Mouse (Mus musculus): Measurements from ENCODE around the gene Skida1. TPM values are rescaled to one million over a fixed set of nuclear protein-coding genes. Genes with fewer than 3 reads are reported as not detected.

The Skida1 gene
- polyA plus RNA-seq, 1 experiment from 2014 or later = 0.37 TPM

DNA sequence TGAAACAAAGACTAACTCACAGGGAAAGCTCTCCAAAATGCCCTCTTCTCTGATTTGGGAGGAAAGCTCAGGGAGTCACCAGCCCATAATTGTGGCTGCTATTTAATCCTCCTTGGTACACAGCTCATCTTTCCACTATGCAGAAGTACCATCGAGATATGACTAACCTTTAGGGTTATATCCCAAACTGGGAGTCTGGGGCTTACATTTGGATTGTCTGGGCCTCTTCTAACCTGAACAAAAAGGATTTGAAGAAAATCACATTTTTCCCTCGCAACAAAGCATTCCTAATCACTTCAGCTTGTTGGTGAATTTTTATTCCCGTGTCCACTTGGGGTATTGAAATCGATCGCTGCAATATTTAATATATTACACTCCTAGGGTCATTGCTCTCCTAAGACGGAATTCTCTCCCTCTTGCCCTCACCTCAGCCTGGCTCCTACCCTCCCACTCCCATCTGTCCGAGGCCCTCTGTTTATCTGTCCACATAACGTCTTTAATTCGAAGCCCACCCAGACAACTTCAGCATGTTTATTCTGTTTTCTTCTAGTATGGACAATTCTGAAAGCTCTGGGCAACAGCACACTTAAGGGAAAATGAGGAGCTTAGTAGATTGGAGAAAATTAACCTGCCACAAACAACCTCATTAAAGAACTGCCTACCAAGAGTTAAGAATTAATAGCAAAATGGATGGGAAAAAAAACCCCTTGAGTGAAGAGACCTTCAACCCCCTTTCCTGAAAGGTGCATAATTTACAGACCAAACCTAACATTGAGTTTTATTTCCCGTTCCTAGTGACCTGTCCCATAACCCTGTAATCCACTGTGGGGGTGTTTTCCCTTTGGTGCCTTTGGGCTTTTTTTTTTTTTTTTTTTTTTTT is 14.2 kb downstream of the Skida1 start:
- Histone ChIP-seq H3K27me3 (peaks cover 91% of the 10 kb centered on the region), H3K4me2 (no peak overlapping the region), H3K27ac (replicated peaks) (no peak overlapping the region), H3K9ac (no peak overlapping the region), H3K36me3 (replicated peaks) (no peaks in the 10 kb centered on the region), H3K9me3 (replicated peaks) (no peaks in the 10 kb centered on the region), H3K4me1 (replicated peaks) (peaks cover 8% of the 10 kb centered on the region), H3K4me3 (replicated peaks) (no peak overlapping the region)
- WGBS (ENCODE audit: insufficient replicate concordance) = 68% methylated on average over 10 of the region's 10 CpGs
- no peak for ATAC-seq (ENCODE audit: insufficient read depth)

DNA sequence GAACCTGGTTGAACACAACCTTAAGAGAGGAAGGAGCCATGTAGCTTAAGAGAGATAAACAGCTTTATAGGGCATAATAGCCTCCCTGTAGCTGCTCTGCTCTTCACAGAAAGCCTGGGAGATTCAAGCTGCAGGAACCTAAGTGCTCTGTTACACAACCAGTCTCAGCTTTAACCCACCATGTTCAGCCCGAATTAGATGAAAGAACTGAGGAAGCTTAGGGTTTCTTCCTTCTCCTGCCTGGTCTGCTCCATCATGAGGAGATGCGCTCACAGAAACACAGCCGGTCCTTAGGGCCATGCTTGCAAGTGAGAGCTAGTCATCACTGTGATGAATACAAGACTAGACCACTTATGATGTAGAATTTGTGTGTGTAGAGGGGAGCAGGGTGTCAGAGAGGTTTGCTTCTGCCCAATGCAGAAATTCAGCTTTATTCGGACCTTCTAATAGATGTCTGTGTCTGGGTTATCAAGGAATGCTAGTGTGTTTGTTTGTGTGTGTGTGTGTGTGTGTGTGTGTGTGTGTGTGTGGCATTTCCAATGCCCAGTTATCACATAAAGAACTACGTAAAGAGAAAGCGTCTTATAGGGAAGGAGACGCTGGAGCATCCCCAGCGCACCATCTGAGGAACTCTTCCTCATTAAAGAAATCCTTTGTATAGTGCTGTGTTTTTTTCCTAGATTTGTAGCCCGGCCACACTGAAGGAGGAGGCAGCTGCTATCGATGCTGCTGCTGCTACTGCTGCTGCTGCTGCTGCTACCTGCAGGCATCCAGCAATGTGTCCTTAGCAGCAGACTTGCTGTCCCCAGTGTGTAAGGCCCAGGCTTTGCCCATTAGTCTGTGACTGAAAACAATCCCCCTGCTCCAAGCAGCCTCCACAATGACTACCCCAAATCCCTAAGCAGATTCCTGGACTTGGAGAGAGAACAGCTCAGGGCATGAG is 15.4 kb downstream of the Skida1 start:
- 58% methylated on average over 10 of the region's 10 CpGs for WGBS (ENCODE audit: insufficient replicate concordance)
- Histone ChIP-seq H3K9me3 (replicated peaks) (no peaks in the 10 kb centered on the region), H3K27me3 (peaks cover 90% of the 10 kb centered on the region)

DNA sequence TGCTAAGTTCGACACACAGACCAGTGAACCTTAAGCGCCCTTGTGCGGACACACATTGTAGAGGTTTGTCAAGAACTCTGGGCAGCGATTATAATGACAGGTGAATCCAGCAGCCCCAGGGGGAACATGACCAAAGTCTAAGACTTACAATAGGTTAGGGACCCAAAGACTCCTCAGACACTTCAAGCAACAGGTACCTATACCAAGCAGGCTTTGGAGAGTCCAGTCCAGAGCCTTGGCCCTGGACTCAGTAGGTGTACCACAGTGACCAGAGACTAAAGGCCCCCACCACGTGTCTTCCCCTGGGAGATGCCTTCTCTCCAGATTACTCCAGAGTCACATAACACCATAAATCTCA is 16.3 kb downstream of the Skida1 start:
- H3K4me2 ChIP-seq = no peak overlapping the region
- WGBS (ENCODE audit: insufficient replicate concordance) = 55% methylated on average over 5 of the region's 5 CpGs

More for the DNA sequence above, 15.4 kb downstream of the Skida1 start:
- Histone ChIP-seq H3K27ac (replicated peaks) (no peak overlapping the region), H3K9ac (no peak overlapping the region), H3K4me1 (replicated peaks) (peaks cover 12% of the 10 kb centered on the region), H3K36me3 (replicated peaks) (no peaks in the 10 kb centered on the region), H3K4me3 (replicated peaks) (no peak overlapping the region), H3K4me2 (no peak overlapping the region)
- no peak for ATAC-seq (ENCODE audit: insufficient read depth)

DNA sequence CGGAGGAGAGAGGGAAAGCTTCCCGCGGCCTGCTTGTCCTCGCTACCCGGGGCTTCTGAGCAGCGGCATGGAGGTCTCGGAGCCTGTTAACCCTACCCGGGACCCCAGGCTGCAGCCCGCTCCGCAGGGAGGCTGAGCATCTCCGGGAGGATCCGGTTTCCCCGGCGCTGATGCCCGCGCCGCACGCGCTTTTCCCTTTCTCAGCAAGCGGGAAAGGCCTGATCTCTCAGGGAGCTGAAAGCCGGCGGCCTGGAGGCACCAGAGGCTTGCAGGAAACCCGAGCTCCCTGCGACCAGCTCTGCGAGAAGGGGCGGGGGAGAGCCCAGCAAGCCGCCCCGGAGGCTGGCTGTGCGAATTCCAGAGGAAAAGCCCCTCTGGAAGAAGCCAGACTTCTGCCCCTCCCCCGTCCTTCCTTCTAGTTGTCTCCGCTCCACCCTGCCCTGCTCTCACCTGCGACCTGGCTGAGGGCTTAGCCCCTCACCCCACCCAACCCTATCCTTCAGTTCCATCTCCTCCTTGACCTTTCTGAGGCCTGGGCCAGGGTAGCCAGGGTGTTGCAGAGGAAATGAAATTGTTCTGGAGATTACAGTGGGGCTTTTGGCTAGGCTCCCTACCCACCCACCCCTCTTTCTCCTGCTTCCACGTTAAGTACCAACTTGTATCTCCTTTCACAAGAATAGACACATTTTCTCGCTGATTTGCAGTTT is 16.9 kb downstream of the Skida1 start:
- ATAC-seq (ENCODE audit: insufficient read depth) = no peak
- peak overlapping the region; percentile 66 for H3K4me2 ChIP-seq
- 7% methylated on average over 34 of the region's 34 CpGs for WGBS (ENCODE audit: insufficient replicate concordance)
- no peaks in the 10 kb centered on the region for H3K36me3 ChIP-seq (replicated peaks)
- no peak overlapping the region for H3K27ac ChIP-seq (replicated peaks)
- no peaks in the 10 kb centered on the region for H3K9me3 ChIP-seq (replicated peaks)
- peak overlapping the region; percentile 41 for H3K4me3 ChIP-seq (replicated peaks)
- H3K4me1 ChIP-seq (replicated peaks) = peaks cover 26% of the 10 kb centered on the region
- peak overlapping the region; percentile 19; the same call in 1 of the 2 replicates for H3K9ac ChIP-seq
- peaks cover 90% of the 10 kb centered on the region for H3K27me3 ChIP-seq

More for the DNA sequence above, 16.3 kb downstream of the Skida1 start:
- Histone ChIP-seq H3K9me3 (replicated peaks) (no peaks in the 10 kb centered on the region), H3K4me1 (replicated peaks) (peaks cover 21% of the 10 kb centered on the region), H3K27me3 (peaks cover 90% of the 10 kb centered on the region), H3K36me3 (replicated peaks) (no peaks in the 10 kb centered on the region), H3K27ac (replicated peaks) (no peak overlapping the region), H3K9ac (no peak overlapping the region), H3K4me3 (replicated peaks) (no peak overlapping the region)
- no peak for ATAC-seq (ENCODE audit: insufficient read depth)

DNA sequence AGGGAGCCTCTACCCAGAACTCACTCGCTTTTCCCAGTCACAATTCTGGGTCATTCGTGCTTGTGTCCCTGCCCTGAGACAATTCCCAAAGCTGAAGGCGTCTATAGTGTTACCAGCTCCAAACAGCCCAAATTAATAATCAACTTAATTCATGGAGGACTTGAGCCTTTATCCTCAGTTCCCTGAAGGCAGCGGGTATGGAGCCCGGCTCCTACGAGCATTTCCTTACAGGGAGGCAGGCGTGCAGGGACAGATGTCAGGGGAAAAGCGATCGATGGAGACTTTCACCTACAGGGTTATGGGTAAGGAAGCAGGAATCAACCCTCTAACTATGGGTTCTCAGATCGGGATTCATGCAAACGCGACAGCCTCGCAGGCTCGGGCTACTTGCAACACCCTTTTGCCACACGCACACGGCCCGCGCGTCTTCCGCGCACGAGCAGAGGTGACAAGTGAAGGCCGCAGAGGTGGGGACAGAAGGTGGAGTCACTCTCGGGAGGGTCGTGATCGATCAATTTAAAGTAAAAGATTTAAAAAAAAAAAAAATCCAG is 17.5 kb downstream of the Skida1 start:
- Histone ChIP-seq H3K9me3 (replicated peaks) (no peaks in the 10 kb centered on the region), H3K27me3 (peaks cover 92% of the 10 kb centered on the region), H3K9ac (peak overlapping the region; percentile 19; the same call in 1 of the 2 replicates), H3K4me3 (replicated peaks) (peak overlapping the region; percentile 41), H3K36me3 (replicated peaks) (no peaks in the 10 kb centered on the region), H3K4me1 (replicated peaks) (peaks cover 33% of the 10 kb centered on the region), H3K27ac (replicated peaks) (no peak overlapping the region), H3K4me2 (peak overlapping the region; percentile 66)
- WGBS (ENCODE audit: insufficient replicate concordance) = 8% methylated on average over 26 of the region's 26 CpGs
- ATAC-seq (ENCODE audit: insufficient read depth) = no peak

DNA sequence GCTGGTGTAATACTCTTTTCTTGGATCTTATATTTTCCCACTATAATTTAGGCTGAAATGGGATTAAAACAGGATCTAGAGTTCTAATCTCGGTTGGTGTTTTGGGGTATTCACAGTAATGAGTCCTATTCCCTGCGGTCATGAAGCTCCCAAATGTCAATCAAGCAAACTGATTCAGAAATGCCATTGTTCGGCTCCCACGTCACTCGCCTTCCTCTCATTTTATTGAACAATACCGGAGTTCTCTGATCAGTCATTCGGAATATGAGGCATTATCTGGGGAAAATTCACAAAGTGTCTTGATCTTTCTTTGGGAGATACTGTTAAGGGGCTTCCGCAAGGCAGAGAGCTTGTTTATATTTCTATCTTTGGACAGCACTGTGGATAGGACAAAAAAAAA is 18.3 kb downstream of the Skida1 start:
- Histone ChIP-seq H3K9me3 (replicated peaks) (no peaks in the 10 kb centered on the region), H3K4me2 (no peak overlapping the region), H3K9ac (no peak overlapping the region), H3K36me3 (replicated peaks) (no peaks in the 10 kb centered on the region), H3K27ac (replicated peaks) (no peak overlapping the region), H3K4me3 (replicated peaks) (no peak overlapping the region), H3K4me1 (replicated peaks) (peaks cover 39% of the 10 kb centered on the region), H3K27me3 (peaks cover 97% of the 10 kb centered on the region)
- WGBS (ENCODE audit: insufficient replicate concordance) = 67% methylated on average over 8 of the region's 8 CpGs
- ATAC-seq (ENCODE audit: insufficient read depth) = no peak

- Histone ChIP-seq H3K27ac (replicated peaks) (no peak overlapping the region), H3K9ac (no peak overlapping the region), H3K4me3 (replicated peaks) (no peak overlapping the region), H3K4me1 (replicated peaks) (peaks cover 41% of the 10 kb centered on the region), H3K4me2 (no peak overlapping the region), H3K27me3 (peaks cover 95% of the 10 kb centered on the region), H3K36me3 (replicated peaks) (no peaks in the 10 kb centered on the region), H3K9me3 (replicated peaks) (no peaks in the 10 kb centered on the region)
- 72% methylated on average over 7 of the region's 7 CpGs for WGBS (ENCODE audit: insufficient replicate concordance)
- ATAC-seq (ENCODE audit: insufficient read depth) = no peak
Measured at GRCm38 (mm10) chr2:18029656-18030055, 19.2 kb downstream of the Skida1 start.

GRCm38 (mm10) chr2:18028140-18029021 is 20.5 kb downstream of the Skida1 start:
- Histone ChIP-seq H3K4me2 (peak overlapping the region; percentile 87), H3K4me3 (replicated peaks) (peak overlapping the region; percentile 63), H3K4me1 (replicated peaks) (peaks cover 41% of the 10 kb centered on the region), H3K9me3 (replicated peaks) (no peaks in the 10 kb centered on the region), H3K9ac (peak overlapping the region; percentile 48), H3K36me3 (replicated peaks) (no peaks in the 10 kb centered on the region), H3K27me3 (peaks cover 89% of the 10 kb centered on the region), H3K27ac (replicated peaks) (peak overlapping the region; percentile 78)
- under 1% methylated on average over 61 of the region's 61 CpGs for WGBS (ENCODE audit: insufficient replicate concordance)
- ATAC-seq (ENCODE audit: insufficient read depth) = peak; percentile 61

DNA sequence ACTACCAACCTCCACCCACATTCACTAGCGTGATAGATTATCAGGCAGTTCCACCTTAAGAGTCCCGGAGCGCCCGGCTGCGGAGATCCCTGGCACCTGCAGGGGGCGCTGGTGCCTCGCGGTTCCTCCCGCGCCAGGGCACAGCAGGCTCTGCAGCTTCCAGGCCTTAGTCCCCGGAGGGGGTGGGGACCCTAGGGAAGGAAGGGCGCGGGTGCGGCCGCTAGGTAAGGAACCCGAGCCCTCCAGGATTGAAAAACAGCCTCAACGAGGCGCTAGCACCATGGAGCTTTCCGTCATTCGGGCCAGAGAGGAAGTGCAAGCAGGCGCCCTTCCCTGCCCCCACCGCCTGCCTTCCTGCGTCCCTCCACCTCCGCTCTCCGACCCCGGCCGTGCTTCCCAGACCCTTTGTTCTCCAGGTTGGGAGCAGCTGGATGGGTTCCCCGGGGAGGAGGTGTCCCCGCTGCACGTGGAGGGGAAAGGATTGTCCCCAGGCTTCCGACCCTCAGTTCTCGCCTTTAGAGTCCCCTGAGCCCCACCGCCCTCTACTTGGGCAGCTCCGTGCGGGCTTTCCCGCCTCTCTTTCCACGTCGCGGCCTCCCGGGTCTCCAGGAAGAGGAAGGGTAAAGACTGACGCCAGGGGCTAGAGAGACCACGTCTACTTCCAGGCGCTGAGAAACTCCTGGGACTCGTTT is 21.3 kb downstream of the Skida1 start:
- under 1% methylated on average over 44 of the region's 44 CpGs for WGBS (ENCODE audit: insufficient replicate concordance)
- H3K36me3 ChIP-seq (replicated peaks) = no peaks in the 10 kb centered on the region

More for the DNA sequence above, 21.3 kb downstream of the Skida1 start:
- Histone ChIP-seq H3K27me3 (peaks cover 81% of the 10 kb centered on the region), H3K27ac (replicated peaks) (peak overlapping the region; percentile 78), H3K4me1 (replicated peaks) (peaks cover 41% of the 10 kb centered on the region), H3K4me3 (replicated peaks) (peak overlapping the region; percentile 63), H3K9me3 (replicated peaks) (no peaks in the 10 kb centered on the region), H3K4me2 (peak overlapping the region; percentile 87), H3K9ac (peak overlapping the region; percentile 48)
- peak; percentile 78 for ATAC-seq (ENCODE audit: insufficient read depth)

Data from liver, embryonic 15.5 days (tissue).